Mouse (Mus musculus) liver, embryonic 14.5 days (tissue): ENCODE results near the gene Bfsp2.

Source experiments
- CTCF ChIP-seq: IDR thresholded peaks from 2 replicates; pipeline ENCODE4 v1.5.1; 2016; ENCODE audit warnings: antibody characterized with exemption, low read depth, control low read depth
- EP300 ChIP-seq: IDR thresholded peaks from 2 replicates; pipeline ENCODE4 v1.6.1; 2016; ENCODE audit warnings: antibody characterized with exemption, low read depth

GRCm38 (mm10) chr9:103449651-103450050 lies 30.6 kb downstream of the Bfsp2 start:
- TF ChIP-seq CTCF = no peak
- TF ChIP-seq EP300 = no peak
